Mouse (Mus musculus) E14TG2a.4 (cell line): ENCODE measurements around the gene Gm10197.

Experiments used
- CTCF ChIP-seq: conservative IDR thresholded peaks from 2 replicates; pipeline ENCODE4 v1.5.1; 2014; ENCODE audit warnings: low read length
- NANOG ChIP-seq: IDR thresholded peaks from 2 replicates; pipeline ENCODE4 v1.6.1; 2014; ENCODE audit warnings: borderline replicate concordance, low read length, mixed read lengths
- POU5F1 ChIP-seq: IDR thresholded peaks from 2 replicates; pipeline ENCODE4 v1.6.1; 2014; ENCODE audit warnings: low read length, borderline replicate concordance

DNA sequence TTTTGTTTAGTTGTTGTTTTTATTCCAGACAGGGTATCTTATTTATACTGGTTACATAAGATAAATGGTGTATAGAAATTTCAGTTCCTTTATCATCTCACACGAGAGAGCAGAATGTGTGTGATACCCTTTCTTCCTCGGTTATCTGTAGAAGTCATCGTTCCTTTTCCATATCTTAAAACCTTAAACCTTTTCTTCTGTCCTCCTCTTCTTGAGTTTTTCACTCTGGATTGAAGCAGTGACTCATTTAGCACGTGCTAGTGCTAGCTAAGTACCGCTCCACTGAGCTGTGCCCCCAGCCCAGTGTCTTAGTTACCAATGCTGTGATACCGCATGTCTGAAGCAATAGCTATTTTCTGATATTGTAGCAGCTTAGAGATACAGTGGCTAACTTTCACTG lies 37.8 kb downstream of the Gm10197 start:
- TF ChIP-seq CTCF (no peak), NANOG (no peak), POU5F1 (no peak)
